Mouse (Mus musculus) bone marrow macrophage, adult 2 months (primary cell): ENCODE measurements at regions not wholly inside any gene's neighbourhood (a gene's known extent, or its start where the extent isn't known, plus 50 kb on each side); places are given as distances from the start of the nearest gene placed in this dataset.

Experiments
- CTCF ChIP-seq: IDR thresholded peaks from 2 replicates; pipeline ENCODE4 v1.5.1; 2012; ENCODE audit warnings: low read depth, mild to moderate bottlenecking, low read length, moderate library complexity
- POLR2A ChIP-seq: IDR thresholded peaks from 2 replicates; pipeline ENCODE4 v1.6.1; 2012; ENCODE audit warnings: mild to moderate bottlenecking, low read depth, low read length, borderline replicate concordance

- no peak for TF ChIP-seq POLR2A
- TF ChIP-seq CTCF = no peak
Observed at GRCm38 (mm10) chr6:98800040-98800439, 457.5 kb upstream of the Gm765 start.
